ENCODE assay signal across 8 mouse cellular contexts in genomic region chr9:70678682-70679131, GRCm38 (mm10). TPM values are rescaled to one million over a fixed set of nuclear protein-coding genes. Genes with fewer than 3 reads are reported as not detected.
DNase-seq lines count a peak whose midpoint lies in the region; ATAC-seq and TF ChIP-seq lines count a peak whose summit lies in the region.

Adam10 (plus strand) TSS chr9:70678997.

- peak; percentile 97 for DNase-seq in G1E (ENCODE audit: low spot score)
- peak; percentile 99 for DNase-seq in cerebellum, adult 18-20 months
- DNase-seq in forebrain, postnatal 0 days = peak; percentile 99
- peak; percentile 100 for DNase-seq in heart, postnatal 4 days
- peak; percentile 96 to 97 for DNase-seq in layer of hippocampus, adult 8-10 months (ENCODE audit: low spot score in 2 of 2)
- peak; percentile 99 for DNase-seq in ovary, adult 18-20 months (ENCODE audit: low spot score)
- DNase-seq in thymus, postnatal 0 days (ENCODE audit: low spot score) = peak; percentile 99

- H3K27ac ChIP-seq in forebrain, postnatal 0 days (ENCODE audit: low read depth, low read length) = peak within 1 kb of the TSS; percentile 97
- H3K27ac ChIP-seq in lung, embryonic 15.5 days = peak within 1 kb of the TSS; percentile 98

- peak within 1 kb of the TSS; percentile 90 for H3K9ac ChIP-seq in forebrain, postnatal 0 days
- H3K9ac ChIP-seq in lung, embryonic 15.5 days = peak within 1 kb of the TSS; percentile 94

- ATAC-seq in G1E (ENCODE audit: extremely low read depth, insufficient number of reproducible peaks, low FRiP score, poor library complexity, severe bottlenecking) = peak; percentile 94
- peak; percentile 99 for ATAC-seq in forebrain, postnatal 0 days
- ATAC-seq in lung, embryonic 15.5 days (ENCODE audit: borderline replicate concordance, extremely low read depth, low FRiP score, low TSS enrichment) = peak; percentile 100

- no peak for TF ChIP-seq CTCF in G1E (IDR thresholded peaks at IDR 0.05; ENCODE audit: low read depth, low read length)
- TF ChIP-seq CTCF in forebrain, postnatal 0 days (IDR thresholded peaks at IDR 0.05; ENCODE audit: low read depth) = no peak

- peak within 1 kb of the TSS; percentile 95 for H3K4me3 ChIP-seq in G1E (ENCODE audit: low read depth, low read length)
- peak within 1 kb of the TSS; percentile 96 for H3K4me3 ChIP-seq in forebrain, postnatal 0 days (ENCODE audit: low read depth, low read length)
- peak within 1 kb of the TSS; percentile 85 for H3K4me3 ChIP-seq in lung, embryonic 15.5 days

- H3K9me3 ChIP-seq in G1E (replicated peaks) = no peaks in the 10 kb centered on the region
- no peaks in the 10 kb centered on the region for H3K9me3 ChIP-seq in forebrain, postnatal 0 days (ENCODE audit: low read length)
- no peaks in the 10 kb centered on the region for H3K9me3 ChIP-seq in lung, embryonic 15.5 days

- H3K36me3 ChIP-seq in G1E (replicated peaks) = peaks cover 4% of the 10 kb centered on the region
- H3K36me3 ChIP-seq in forebrain, postnatal 0 days (ENCODE audit: insufficient read depth) = no peaks in the 10 kb centered on the region
- no peaks in the 10 kb centered on the region for H3K36me3 ChIP-seq in lung, embryonic 15.5 days

- no peaks in the 10 kb centered on the region for H3K27me3 ChIP-seq in G1E (ENCODE audit: insufficient read depth, low read length)
- no peaks in the 10 kb centered on the region for H3K27me3 ChIP-seq in forebrain, postnatal 0 days (ENCODE audit: insufficient read depth, low read length)
- no peaks in the 10 kb centered on the region for H3K27me3 ChIP-seq in lung, embryonic 15.5 days

- 5% methylated on average over 44 of the region's 48 CpGs for WGBS in forebrain, postnatal 0 days
- WGBS in lung, embryonic 15.5 days = under 1% methylated on average over 48 of the region's 48 CpGs

- H3K4me2 ChIP-seq in forebrain, postnatal 0 days (ENCODE audit: low read depth) = peak within 1 kb of the TSS; percentile 69
- peak within 1 kb of the TSS; percentile 57 for H3K4me2 ChIP-seq in lung, embryonic 15.5 days

- H3K4me1 ChIP-seq in G1E (ENCODE audit: insufficient read depth, low read depth, low read length) = peaks cover 40% of the 10 kb centered on the region
- 0 out of 2 replicates have a peak, but pooled peaks cover 5% of the 10 kb centered on the region for H3K4me1 ChIP-seq in forebrain, postnatal 0 days (ENCODE audit: insufficient read depth)
- H3K4me1 ChIP-seq in lung, embryonic 15.5 days = peaks cover 23% of the 10 kb centered on the region

RNA-seq across cellular contexts. Expression of gene Adam10, which starts in this region (rescaled TPM):
- 117 and 128 TPM in 2 replicates for total RNA-seq in G1E (2014; fragmentation: Nextera tagmentation)
- total RNA-seq in G1E (2017) = 34.6 and 45.9 TPM in 2 replicates
- polyA plus RNA-seq in G1E (2012) = 37.5 and 40.7 TPM in 2 replicates
- 19.1 and 21.8 TPM in 2 replicates for total RNA-seq in forebrain, postnatal 0 days (2014; rRNA removed)
- 38.1 and 47.1 TPM in 2 replicates for polyA plus RNA-seq in forebrain, postnatal 0 days (2015; fragmentation: Nextera tagmentation; extraction: Ambion mirVana)
- 10 to 100 TPM; 71.4 to 78.4 TPM for total RNA-seq in heart, postnatal 4 days (2021)
- total RNA-seq in layer of hippocampus, adult 8-10 months (2022) = 10 to 100 TPM; 69.4 to 79.6 (median 74.7) TPM
- 83.9 and 85.7 TPM in 2 replicates for polyA plus RNA-seq in lung, embryonic 15.5 days (2015; fragmentation: Nextera tagmentation; extraction: Ambion mirVana)
- 56.5 and 60.4 TPM in 2 replicates for polyA plus RNA-seq in thymus, postnatal 0 days (2015; fragmentation: Nextera tagmentation; extraction: Ambion mirVana)

Comparison
In these comparisons a context has a peak if more than half of its experiments do, and no peak if none do; other contexts are left out.
1. Peak in every context shown above with its lines: DNase-seq, ATAC-seq, H3K4me3 ChIP-seq and H3K27ac ChIP-seq.